Mouse (Mus musculus) spleen, adult 2 months (tissue): ENCODE measurements around the gene Gm21863.
"Not testable (repeated sequence)": the region's sequence is repeated elsewhere in the genome, so short reads cannot be mapped to it uniquely, and the experiment has no call there.

Experiments used
- CTCF ChIP-seq: fragments of 200-500 bp; IDR thresholded peaks from 2 replicates; pipeline ENCODE4 v1.5.1; 2011; ENCODE audit warnings: mild to moderate bottlenecking, inconsistent platforms; ENCODE audit not compliant: insufficient read depth, insufficient read length, insufficient replicate concordance; ENCODE audit errors: extremely low read depth
- POLR2A ChIP-seq: fragments of 200-500 bp; IDR thresholded peaks from 2 replicates; pipeline ENCODE4 v1.6.1; 2011; ENCODE audit warnings: low read depth, low read length, inconsistent platforms

GRCm38 (mm10) chr12:19928049-19928448 is 26.3 kb upstream of the Gm21863 start:
- TF ChIP-seq CTCF, POLR2A: not testable (repeated sequence)
